Mouse (Mus musculus): ENCODE results near the gene Plbd2. TPM values are rescaled to one million over a fixed set of nuclear protein-coding genes. Genes with fewer than 3 reads are reported as not detected.
A peak's percentile ranks its signal among the peaks of the same experiment; 100 is the strongest.
"Not testable (repeated sequence)": the region's sequence is repeated elsewhere in the genome, so short reads cannot be mapped to it uniquely, and the experiment has no call there.

Gene Plbd2
- polyA plus RNA-seq, 1 experiment from 2014 or later = 30.9 TPM

DNA sequence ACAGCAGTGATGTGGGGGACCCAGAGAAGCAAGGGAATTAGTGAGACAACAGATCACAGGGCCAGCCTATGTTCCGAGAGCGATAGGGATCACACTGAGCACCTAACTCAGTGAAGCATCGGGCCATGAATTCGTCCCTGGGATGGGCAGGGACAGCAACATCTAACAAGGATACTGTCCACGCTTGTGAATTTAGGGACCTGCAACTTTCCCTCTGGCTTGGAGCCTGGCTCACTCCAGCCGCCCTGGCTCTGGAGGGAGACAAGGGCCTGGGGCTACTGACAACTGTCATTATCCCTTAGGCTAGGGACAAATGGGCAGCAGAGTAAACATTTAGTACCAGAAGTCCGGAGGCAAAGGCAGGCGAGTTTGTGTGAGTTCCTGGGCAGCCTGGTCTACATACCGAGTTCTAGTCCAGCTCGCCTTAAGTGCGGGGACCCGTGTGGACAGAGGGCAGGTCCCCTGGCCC, 716 bp downstream of the Plbd2 start:
- no peak overlapping the region for H3K27ac ChIP-seq (ENCODE audit: low read depth, low read length)
- no peaks in the 10 kb centered on the region for H3K9me3 ChIP-seq (ENCODE audit: control insufficient read depth, low read length)
- peak overlapping the region; percentile 92 for H3K4me3 ChIP-seq (ENCODE audit: low read depth, low read length)
- peak overlapping the region; percentile 88 for H3K9ac ChIP-seq (replicated peaks; ENCODE audit: low read depth, low read length)
- no peaks in the 10 kb centered on the region for H3K36me3 ChIP-seq (ENCODE audit: control insufficient read depth, insufficient read depth, low read length)
- peak overlapping the region; percentile 93 for H3K4me2 ChIP-seq (ENCODE audit: low read depth, low read length)
- 7% methylated on average over 12 of the region's 12 CpGs for WGBS
- no peak for ATAC-seq (ENCODE audit: low read depth)
- peaks cover 13% of the 10 kb centered on the region for H3K4me1 ChIP-seq (ENCODE audit: control insufficient read depth, insufficient read depth, low read length)
- no peaks in the 10 kb centered on the region for H3K27me3 ChIP-seq (ENCODE audit: control insufficient read depth, insufficient read depth, low read length)

DNA sequence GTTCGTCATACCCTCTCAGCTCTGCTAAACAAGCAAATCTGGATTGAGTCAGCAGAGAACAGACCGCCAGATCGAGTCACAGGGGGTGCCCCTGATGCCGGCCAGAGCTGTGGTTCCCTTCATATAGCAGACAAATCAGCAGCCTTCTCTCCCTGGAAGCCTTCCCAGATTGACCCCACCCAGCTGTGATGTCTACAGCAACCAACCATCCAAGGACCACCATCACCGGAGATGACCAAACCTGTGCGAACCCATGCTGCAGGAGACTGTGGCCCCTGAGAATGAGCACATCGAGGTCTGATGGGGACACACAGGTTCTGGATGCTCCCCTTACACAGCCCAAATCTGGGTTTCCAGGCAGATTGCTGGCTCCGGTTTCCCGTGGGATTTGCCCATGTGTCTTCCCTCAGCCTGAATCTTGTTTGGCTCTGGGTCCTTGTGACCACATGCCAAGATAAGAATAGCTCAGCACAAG, 1.2 kb downstream of the Plbd2 start:
- H3K27ac ChIP-seq (ENCODE audit: low read depth, low read length) = no peak overlapping the region
- H3K4me2 ChIP-seq (ENCODE audit: low read depth, low read length) = peak overlapping the region; percentile 93
- no peak for ATAC-seq (ENCODE audit: low read depth)
- H3K9ac ChIP-seq (replicated peaks; ENCODE audit: low read depth, low read length) = peak overlapping the region; percentile 88; the same call in 1 of the 2 replicates
- H3K4me1 ChIP-seq (ENCODE audit: control insufficient read depth, insufficient read depth, low read length) = peaks cover 13% of the 10 kb centered on the region
- no peaks in the 10 kb centered on the region for H3K9me3 ChIP-seq (ENCODE audit: control insufficient read depth, low read length)
- H3K36me3 ChIP-seq (ENCODE audit: control insufficient read depth, insufficient read depth, low read length) = no peaks in the 10 kb centered on the region
- no peaks in the 10 kb centered on the region for H3K27me3 ChIP-seq (ENCODE audit: control insufficient read depth, insufficient read depth, low read length)
- H3K4me3 ChIP-seq (ENCODE audit: low read depth, low read length) = peak overlapping the region; percentile 92
- 69% methylated on average over 9 of the region's 9 CpGs for WGBS

- H3K4me3 ChIP-seq (ENCODE audit: low read depth, low read length); H3K9ac ChIP-seq (replicated peaks; ENCODE audit: low read depth, low read length); H3K27ac ChIP-seq (ENCODE audit: low read depth, low read length); H3K27me3 ChIP-seq (ENCODE audit: control insufficient read depth, insufficient read depth, low read length); H3K9me3 ChIP-seq (ENCODE audit: control insufficient read depth, low read length); H3K36me3 ChIP-seq (ENCODE audit: control insufficient read depth, insufficient read depth, low read length); ATAC-seq (ENCODE audit: low read depth); H3K4me2 ChIP-seq (ENCODE audit: low read depth, low read length): not testable (repeated sequence)
- H3K4me1 ChIP-seq (ENCODE audit: control insufficient read depth, insufficient read depth, low read length) = peaks cover 13% of the 10 kb centered on the region
- WGBS = 90% methylated on average over 9 of the region's 9 CpGs
Observed at GRCm38 (mm10) chr5:120500609-120501008, 2.8 kb downstream of the Plbd2 start.

GRCm38 (mm10) chr5:120499202-120499601, 4.2 kb downstream of the Plbd2 start:
- no peak for ATAC-seq (ENCODE audit: low read depth)
- H3K27ac ChIP-seq (ENCODE audit: low read depth, low read length) = no peak overlapping the region
- H3K36me3 ChIP-seq (ENCODE audit: control insufficient read depth, insufficient read depth, low read length) = 0 out of 2 replicates have a peak, but pooled peaks cover 3% of the 10 kb centered on the region
- H3K4me1 ChIP-seq (ENCODE audit: control insufficient read depth, insufficient read depth, low read length) = peaks cover 13% of the 10 kb centered on the region
- no peaks in the 10 kb centered on the region for H3K27me3 ChIP-seq (ENCODE audit: control insufficient read depth, insufficient read depth, low read length)
- WGBS = 85% methylated on average over 4 of the region's 4 CpGs
- no peaks in the 10 kb centered on the region for H3K9me3 ChIP-seq (ENCODE audit: control insufficient read depth, low read length)
- H3K9ac ChIP-seq (replicated peaks; ENCODE audit: low read depth, low read length) = no peak overlapping the region
- H3K4me2 ChIP-seq (ENCODE audit: low read depth, low read length) = no peak overlapping the region
- H3K4me3 ChIP-seq (ENCODE audit: low read depth, low read length) = no peak overlapping the region

DNA sequence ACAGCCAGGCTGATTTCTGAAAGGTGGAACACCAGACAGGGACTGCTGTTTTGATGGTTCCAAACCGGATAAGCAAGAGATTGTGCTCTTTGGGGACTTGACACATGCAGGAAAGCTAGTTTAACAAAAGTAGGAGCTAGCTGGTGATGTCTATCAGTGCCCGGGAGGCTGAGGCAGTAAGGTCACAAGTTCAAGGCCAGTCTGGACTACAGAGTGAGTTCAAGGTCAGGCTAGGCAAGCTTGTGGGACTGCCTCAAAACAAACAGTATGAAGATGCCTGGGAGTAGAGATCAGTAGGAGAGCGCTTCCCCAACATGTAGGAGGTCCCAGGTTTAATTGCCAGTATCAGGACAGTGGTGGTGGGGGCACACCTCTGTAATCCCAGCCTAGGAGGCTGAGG, 6.4 kb downstream of the Plbd2 start:
- Histone ChIP-seq H3K9ac (replicated peaks; ENCODE audit: low read depth, low read length) (no peak overlapping the region), H3K4me3 (ENCODE audit: low read depth, low read length) (no peak overlapping the region), H3K4me2 (ENCODE audit: low read depth, low read length) (no peak overlapping the region), H3K36me3 (ENCODE audit: control insufficient read depth, insufficient read depth, low read length) (0 out of 2 replicates have a peak, but pooled peaks cover 3% of the 10 kb centered on the region), H3K27me3 (ENCODE audit: control insufficient read depth, insufficient read depth, low read length) (no peaks in the 10 kb centered on the region), H3K27ac (ENCODE audit: low read depth, low read length) (no peak overlapping the region), H3K4me1 (ENCODE audit: control insufficient read depth, insufficient read depth, low read length) (peaks cover 3% of the 10 kb centered on the region; the same call in 1 of the 2 replicates), H3K9me3 (ENCODE audit: control insufficient read depth, low read length) (no peaks in the 10 kb centered on the region)
- 95% methylated on average over 3 of the region's 3 CpGs for WGBS
- ATAC-seq (ENCODE audit: low read depth) = no peak

DNA sequence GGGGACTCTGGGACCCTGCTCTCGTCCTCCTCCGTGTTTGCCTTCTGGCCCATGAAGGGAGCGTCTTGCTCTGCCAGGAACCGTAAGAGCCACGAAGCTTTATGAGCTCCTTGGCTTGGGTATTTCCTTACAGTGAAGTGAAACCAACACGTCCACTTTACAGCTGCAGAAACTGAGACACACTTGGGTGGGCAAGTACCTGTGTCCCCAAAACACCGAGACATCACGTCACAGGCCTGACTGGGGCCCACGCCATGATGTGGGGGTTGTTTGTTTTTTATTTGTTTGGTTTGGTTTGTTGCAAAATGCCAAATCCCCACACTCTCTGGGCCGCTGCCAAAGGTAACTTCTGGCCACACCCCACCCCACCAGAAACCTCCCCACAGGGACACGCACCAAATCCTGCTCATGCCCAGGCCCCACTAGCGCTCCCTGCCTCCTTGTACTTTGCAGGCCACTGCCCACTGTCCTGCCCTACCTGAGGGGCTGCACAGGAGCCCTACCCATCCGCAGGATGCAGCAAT, 7.7 kb downstream of the Plbd2 start:
- H3K27me3 ChIP-seq (ENCODE audit: control insufficient read depth, insufficient read depth, low read length) = no peaks in the 10 kb centered on the region
- no peak overlapping the region for H3K4me3 ChIP-seq (ENCODE audit: low read depth, low read length)
- H3K27ac ChIP-seq (ENCODE audit: low read depth, low read length) = no peak overlapping the region
- no peak overlapping the region for H3K9ac ChIP-seq (replicated peaks; ENCODE audit: low read depth, low read length)
- no peaks in the 10 kb centered on the region for H3K4me1 ChIP-seq (ENCODE audit: control insufficient read depth, insufficient read depth, low read length)
- no peak for ATAC-seq (ENCODE audit: low read depth)
- H3K36me3 ChIP-seq (ENCODE audit: control insufficient read depth, insufficient read depth, low read length) = 0 out of 2 replicates have a peak, but pooled peaks cover 3% of the 10 kb centered on the region
- H3K9me3 ChIP-seq (ENCODE audit: control insufficient read depth, low read length) = no peaks in the 10 kb centered on the region
- 93% methylated on average over 13 of the region's 13 CpGs for WGBS
- H3K4me2 ChIP-seq (ENCODE audit: low read depth, low read length) = no peak overlapping the region

- Histone ChIP-seq H3K27ac (ENCODE audit: low read depth, low read length) (no peak overlapping the region), H3K27me3 (ENCODE audit: control insufficient read depth, insufficient read depth, low read length) (no peaks in the 10 kb centered on the region), H3K36me3 (ENCODE audit: control insufficient read depth, insufficient read depth, low read length) (0 out of 2 replicates have a peak, but pooled peaks cover 3% of the 10 kb centered on the region), H3K4me2 (ENCODE audit: low read depth, low read length) (no peak overlapping the region), H3K4me3 (ENCODE audit: low read depth, low read length) (no peak overlapping the region), H3K9me3 (ENCODE audit: control insufficient read depth, low read length) (no peaks in the 10 kb centered on the region), H3K9ac (replicated peaks; ENCODE audit: low read depth, low read length) (no peak overlapping the region), H3K4me1 (ENCODE audit: control insufficient read depth, insufficient read depth, low read length) (no peaks in the 10 kb centered on the region)
- ATAC-seq (ENCODE audit: low read depth) = no peak
- WGBS = 81% methylated on average over 10 of the region's 10 CpGs
Observed at GRCm38 (mm10) chr5:120495064-120495702, 8.2 kb downstream of the Plbd2 start.

DNA sequence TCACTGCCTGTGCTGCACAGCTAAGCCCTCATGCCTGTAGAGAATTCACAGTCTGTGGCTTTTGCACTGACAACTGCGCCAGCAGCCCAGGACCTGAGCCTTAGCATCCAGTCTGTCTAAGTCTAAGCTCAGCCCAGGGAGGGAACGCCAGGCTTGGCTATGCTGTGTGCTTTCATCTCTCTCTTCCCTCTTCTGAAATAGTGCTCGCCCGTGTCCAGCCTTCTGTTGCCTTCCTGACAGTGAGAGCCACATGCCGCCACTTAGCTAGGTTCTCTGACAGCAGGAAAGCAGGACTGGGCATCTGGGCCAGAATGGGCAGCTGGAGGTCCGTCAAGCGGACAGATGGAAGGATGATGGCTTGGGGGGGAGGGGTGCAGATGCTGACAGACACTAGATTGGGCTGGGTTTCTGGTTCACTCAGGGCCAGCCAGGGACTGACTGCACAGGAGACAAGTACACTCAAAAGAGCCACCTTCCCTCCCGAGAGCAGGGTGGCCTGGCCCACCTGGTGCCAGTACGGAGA, 9.5 kb downstream of the Plbd2 start:
- Histone ChIP-seq H3K9ac (replicated peaks; ENCODE audit: low read depth, low read length) (no peak overlapping the region), H3K36me3 (ENCODE audit: control insufficient read depth, insufficient read depth, low read length) (0 out of 2 replicates have a peak, but pooled peaks cover 3% of the 10 kb centered on the region)

DNA sequence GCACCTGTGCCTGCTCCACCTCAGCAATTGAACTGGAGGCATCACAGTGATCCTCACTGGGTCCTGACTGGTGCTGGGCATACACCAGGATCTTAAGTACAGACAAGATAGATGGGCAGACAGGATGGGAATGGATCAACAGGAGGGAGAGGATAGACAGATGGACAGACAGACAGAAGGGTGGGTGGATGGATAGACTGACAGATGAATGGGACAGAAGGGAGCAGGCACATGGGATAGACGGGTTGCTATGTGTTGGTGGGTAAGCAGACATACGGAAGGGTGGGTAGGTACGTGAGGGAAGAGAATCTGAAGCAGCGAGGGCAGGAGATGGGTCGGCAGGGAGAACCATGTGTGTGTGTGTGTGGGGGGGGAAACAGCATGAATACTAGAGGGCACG, 10.0 kb downstream of the Plbd2 start:
- Histone ChIP-seq H3K4me2 (ENCODE audit: low read depth, low read length) (no peak overlapping the region), H3K4me3 (ENCODE audit: low read depth, low read length) (no peak overlapping the region), H3K4me1 (ENCODE audit: control insufficient read depth, insufficient read depth, low read length) (no peaks in the 10 kb centered on the region), H3K27me3 (ENCODE audit: control insufficient read depth, insufficient read depth, low read length) (no peaks in the 10 kb centered on the region), H3K36me3 (ENCODE audit: control insufficient read depth, insufficient read depth, low read length) (0 out of 2 replicates have a peak, but pooled peaks cover 3% of the 10 kb centered on the region), H3K27ac (ENCODE audit: low read depth, low read length) (no peak overlapping the region), H3K9ac (replicated peaks; ENCODE audit: low read depth, low read length) (no peak overlapping the region), H3K9me3 (ENCODE audit: control insufficient read depth, low read length) (no peaks in the 10 kb centered on the region)
- no peak for ATAC-seq (ENCODE audit: low read depth)
- WGBS = 85% methylated on average over 6 of the region's 6 CpGs

More for the DNA sequence above, 9.5 kb downstream of the Plbd2 start:
- 70% methylated on average over 9 of the region's 9 CpGs for WGBS
- no peaks in the 10 kb centered on the region for H3K9me3 ChIP-seq (ENCODE audit: control insufficient read depth, low read length)
- no peaks in the 10 kb centered on the region for H3K4me1 ChIP-seq (ENCODE audit: control insufficient read depth, insufficient read depth, low read length)
- no peaks in the 10 kb centered on the region for H3K27me3 ChIP-seq (ENCODE audit: control insufficient read depth, insufficient read depth, low read length)
- no peak overlapping the region for H3K27ac ChIP-seq (ENCODE audit: low read depth, low read length)
- H3K4me3 ChIP-seq (ENCODE audit: low read depth, low read length) = no peak overlapping the region
- ATAC-seq (ENCODE audit: low read depth) = no peak
- no peak overlapping the region for H3K4me2 ChIP-seq (ENCODE audit: low read depth, low read length)

Data from neural tube, embryonic 14.5 days (tissue).